Mouse (Mus musculus) Muller cell, postnatal 12 days (primary cell): ENCODE results near the gene Grk5.
A peak's percentile ranks its signal among the peaks of the same experiment; 100 is the strongest.

Experiments
- DNase-seq: peaks from one replicate; pipeline ENCODE4 v3.0.0-alpha.2; 2015; ENCODE audit errors: inconsistent ontology term

Grk5 gene

GRCm38 (mm10) chr19:60973508-60973907 lies 84.0 kb downstream of the Grk5 start:
- peak; percentile 16 for DNase-seq

- no peak for DNase-seq
Measured at GRCm38 (mm10) chr19:60979581-60979980, 90.0 kb downstream of the Grk5 start.

DNA sequence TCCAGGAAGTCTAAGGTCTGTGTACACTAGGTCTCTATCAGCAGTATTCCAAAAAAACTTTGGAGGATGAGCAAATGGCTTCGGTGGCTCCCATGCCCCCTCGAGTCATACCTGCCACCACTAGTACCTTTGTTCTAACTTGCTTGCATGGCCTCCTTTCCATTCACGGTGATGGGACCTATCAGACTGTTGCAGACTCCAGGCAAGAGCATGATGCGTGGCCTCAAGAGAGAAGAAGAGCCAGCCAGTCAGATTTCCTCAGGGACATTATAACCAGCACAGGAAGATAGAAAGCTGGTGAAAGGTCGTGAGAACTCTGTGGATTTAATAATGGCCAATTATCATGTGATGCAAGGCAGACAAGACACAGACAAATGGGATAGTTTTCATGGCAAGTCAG lies 91.8 kb downstream of the Grk5 start:
- DNase-seq: no peak

GRCm38 (mm10) chr19:60981894-60982293 lies 92.3 kb downstream of the Grk5 start:
- no peak for DNase-seq

GRCm38 (mm10) chr19:60989766-60990165 lies 100.2 kb downstream of the Grk5 start:
- no peak for DNase-seq

DNA sequence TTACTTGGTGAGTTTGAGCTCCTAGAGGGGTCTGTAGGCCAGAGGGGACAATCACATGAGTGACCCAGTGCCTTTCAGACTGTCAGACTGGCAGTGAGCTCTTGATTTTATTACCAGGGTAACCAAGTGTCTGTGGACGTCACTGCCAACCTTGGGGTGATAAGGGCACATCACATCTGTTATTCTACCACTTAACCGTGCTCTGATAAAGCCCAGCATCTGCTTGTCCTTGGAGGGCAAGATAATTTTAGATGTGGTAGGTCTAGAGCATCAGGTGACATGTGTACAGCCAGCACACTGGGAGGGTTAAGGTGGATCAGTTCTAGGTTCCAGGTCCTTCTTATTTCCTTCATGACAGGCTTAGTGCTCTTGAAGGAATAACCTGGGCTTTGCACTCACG lies 104.7 kb downstream of the Grk5 start:
- DNase-seq: no peak

GRCm38 (mm10) chr19:60994845-60995244 lies 105.3 kb downstream of the Grk5 start:
- no peak for DNase-seq

GRCm38 (mm10) chr19:60997784-60998183 lies 108.2 kb downstream of the Grk5 start:
- DNase-seq: no peak

GRCm38 (mm10) chr19:60999652-61000051 lies 110.1 kb downstream of the Grk5 start:
- no peak for DNase-seq

- DNase-seq: no peak
Measured at GRCm38 (mm10) chr19:61000958-61001357, 111.4 kb downstream of the Grk5 start.

- DNase-seq: no peak
Measured at GRCm38 (mm10) chr19:61009266-61009665, 119.7 kb downstream of the Grk5 start.

GRCm38 (mm10) chr19:61017477-61018266 lies 128.1 kb downstream of the Grk5 start:
- no peak for DNase-seq

GRCm38 (mm10) chr19:61021502-61021901 lies 132.0 kb downstream of the Grk5 start:
- no peak for DNase-seq

- DNase-seq: no peak
Measured at GRCm38 (mm10) chr19:61021939-61022566, 132.5 kb downstream of the Grk5 start.

DNA sequence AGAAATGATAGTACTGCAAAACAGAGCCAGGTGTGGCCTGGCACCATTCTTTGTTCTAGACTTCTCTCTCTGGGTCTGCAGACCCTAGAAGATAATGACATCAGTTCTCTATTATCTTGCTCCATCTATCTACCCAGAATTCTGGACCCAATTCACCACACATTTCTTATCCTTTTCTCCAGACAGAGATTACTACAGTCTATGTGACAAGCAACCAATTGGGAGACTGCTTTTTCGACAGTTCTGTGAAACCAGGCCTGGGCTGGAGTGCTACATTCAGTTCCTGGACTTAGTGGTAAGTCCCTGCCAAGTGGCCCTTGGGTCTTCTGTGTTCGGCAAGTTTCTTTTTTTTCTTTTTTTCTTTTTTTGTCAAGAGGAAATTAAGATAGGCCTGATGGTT lies 142.0 kb downstream of the Grk5 start:
- DNase-seq: no peak

- DNase-seq: no peak
Measured at GRCm38 (mm10) chr19:61039151-61039550, 149.6 kb downstream of the Grk5 start.

- peak; percentile 26 for DNase-seq
Measured at GRCm38 (mm10) chr19:61048646-61049045, 159.1 kb downstream of the Grk5 start.

DNA sequence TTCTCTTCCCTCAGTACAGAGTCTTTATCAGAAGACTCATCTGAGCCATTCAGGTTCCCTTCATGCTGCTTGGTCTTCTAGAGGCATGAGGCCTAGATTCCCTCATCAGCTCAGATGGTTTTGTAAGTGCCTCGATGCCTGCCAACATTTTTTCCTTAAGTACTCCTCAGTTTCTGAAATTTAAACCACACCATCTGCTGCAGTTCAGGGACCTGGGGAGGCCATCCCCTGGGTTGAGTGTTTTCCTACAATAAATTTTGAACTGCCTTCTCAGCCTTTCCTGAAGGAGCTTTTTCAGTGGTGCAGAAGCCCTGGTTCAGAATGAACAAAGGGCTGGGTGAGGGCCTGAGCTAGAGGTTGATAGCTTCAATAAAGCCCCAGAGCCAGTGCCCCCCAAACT lies 159.9 kb downstream of the Grk5 start:
- DNase-seq: no peak

- DNase-seq: no peak
Measured at GRCm38 (mm10) chr19:61051151-61051550, 161.6 kb downstream of the Grk5 start.

- no peak for DNase-seq
Measured at GRCm38 (mm10) chr19:61052008-61052407, 162.5 kb downstream of the Grk5 start.

DNA sequence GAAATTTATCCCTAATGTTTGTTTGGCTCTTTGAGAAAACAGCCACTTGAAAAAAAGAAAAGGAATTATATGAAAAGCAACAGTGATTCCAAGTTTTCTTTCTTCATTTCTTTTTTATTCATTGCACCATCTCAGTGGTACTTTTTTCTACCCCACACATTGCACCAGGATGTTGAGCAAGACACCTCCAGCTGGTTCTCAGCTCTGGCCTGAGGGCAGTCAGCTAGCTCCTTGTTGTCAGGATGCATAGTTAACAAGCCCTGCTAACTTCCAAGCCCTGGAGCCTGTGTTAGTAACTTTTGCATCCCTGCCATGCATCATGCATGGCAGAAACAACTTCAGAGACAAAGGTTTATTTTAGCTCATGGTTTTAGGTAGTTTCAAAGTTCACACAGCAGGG lies 163.2 kb downstream of the Grk5 start:
- DNase-seq: no peak

DNA sequence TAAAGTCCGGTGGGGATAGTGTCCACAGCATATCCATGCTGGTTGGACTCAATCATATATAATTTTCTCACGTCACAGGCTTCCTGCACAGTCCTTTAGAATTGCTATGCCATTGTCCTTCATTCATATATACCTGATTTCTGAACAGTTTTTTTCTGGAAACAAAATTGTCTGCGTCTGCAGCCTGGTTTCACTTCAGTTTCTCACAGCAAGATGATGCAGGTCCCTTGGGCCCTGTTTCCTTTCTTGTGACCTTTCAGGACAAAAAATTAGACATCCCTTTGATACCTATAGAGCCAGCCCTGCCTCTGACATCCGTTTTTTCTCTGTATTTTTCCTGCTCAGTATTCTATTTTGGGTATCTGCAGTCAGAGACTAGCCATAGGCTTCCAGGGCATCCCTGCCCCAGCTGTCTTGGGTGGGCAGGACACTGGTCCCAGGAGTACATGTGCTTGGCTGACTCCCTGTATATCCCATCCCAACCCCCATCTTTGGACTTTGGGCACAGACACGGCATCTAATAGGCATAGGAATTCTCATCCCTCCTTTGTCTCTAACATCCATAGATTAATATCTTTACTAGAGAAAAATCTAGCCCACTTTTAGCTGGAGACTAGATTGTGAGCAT lies 167.3 kb downstream of the Grk5 start:
- DNase-seq: no peak

GRCm38 (mm10) chr19:61057581-61057980 lies 168.0 kb downstream of the Grk5 start:
- peak; percentile 56 for DNase-seq
